Mouse (Mus musculus) testis, adult 2 months (tissue): ENCODE data around the gene Adam12. TPM values are rescaled to one million over a fixed set of nuclear protein-coding genes. Genes with fewer than 3 reads are reported as not detected.

Experiments used
- H3K27ac ChIP-seq: fragments of 200-500 bp; 2 replicates; pipeline ENCODE4 v1.5.1; 2012; ENCODE audit warnings: low read depth, low read length; ENCODE audit not compliant: control insufficient read depth, insufficient read depth
- H3K27me3 ChIP-seq: fragments of 200-500 bp; 2 replicates; pipeline ENCODE4 v1.6.1; 2012; ENCODE audit warnings: mild to moderate bottlenecking, low read length, moderate library complexity; ENCODE audit not compliant: control insufficient read depth, insufficient read depth
- H3K36me3 ChIP-seq: fragments of 200-500 bp; 2 replicates; pipeline ENCODE4 v1.6.1; 2012; ENCODE audit warnings: mild to moderate bottlenecking, low read length; ENCODE audit not compliant: control insufficient read depth, insufficient read depth
- H3K4me1 ChIP-seq: fragments of 200-500 bp; 2 replicates; pipeline ENCODE4 v1.6.1; 2012; ENCODE audit warnings: low read length; ENCODE audit not compliant: control insufficient read depth, insufficient read depth
- H3K4me3 ChIP-seq: fragments of 200-500 bp; 2 replicates; pipeline ENCODE4 v1.5.1; 2012; ENCODE audit warnings: low read depth, mild to moderate bottlenecking, low read length, moderate library complexity, mixed read lengths; ENCODE audit not compliant: control insufficient read depth
- CTCF ChIP-seq: fragments of 200-500 bp; IDR thresholded peaks from 2 replicates; pipeline ENCODE4 v1.5.1; 2012; ENCODE audit warnings: low read depth, mild to moderate bottlenecking, inconsistent platforms, low read length, moderate library complexity; ENCODE audit not compliant: control insufficient read depth, insufficient read depth, insufficient replicate concordance
- POLR2A ChIP-seq: fragments of 200-500 bp; IDR thresholded peaks from 2 replicates; pipeline ENCODE4 v1.6.1; 2012; ENCODE audit warnings: low read depth, mild to moderate bottlenecking, inconsistent platforms, low read length, moderate library complexity; ENCODE audit not compliant: control insufficient read depth
- polyA plus RNA-seq: library from polyadenylated mRNA; depleted of rRNA; stranded (reverse); fragments of >200 nt; gene quantifications from 2 replicates; pipeline ENCODE4 v1.2.3, GENCODE M21; 2012

Gene Adam12
- polyA plus RNA-seq, 1 experiment = 0.51 TPM

GRCm38 (mm10) chr7:133911881-133912280 is 320.1 kb downstream of the Adam12 start:
- Histone ChIP-seq H3K36me3 (no peaks in the 10 kb centered on the region), H3K27ac (no peak overlapping the region), H3K27me3 (no peaks in the 10 kb centered on the region), H3K4me3 (no peak overlapping the region), H3K4me1 (no peaks in the 10 kb centered on the region)
- TF ChIP-seq POLR2A (no peak), CTCF (no peak)

GRCm38 (mm10) chr7:133909833-133910375 is 322.0 kb downstream of the Adam12 start:
- Histone ChIP-seq H3K36me3 (no peaks in the 10 kb centered on the region), H3K27me3 (no peaks in the 10 kb centered on the region), H3K27ac (no peak overlapping the region), H3K4me3 (no peak overlapping the region), H3K4me1 (no peaks in the 10 kb centered on the region)
- TF ChIP-seq POLR2A (no peak), CTCF (no peak)

GRCm38 (mm10) chr7:133908966-133909365 is 323.0 kb downstream of the Adam12 start:
- Histone ChIP-seq H3K4me1 (no peaks in the 10 kb centered on the region), H3K27me3 (no peaks in the 10 kb centered on the region), H3K4me3 (no peak overlapping the region), H3K27ac (no peak overlapping the region), H3K36me3 (no peaks in the 10 kb centered on the region)
- no peak for TF ChIP-seq CTCF
- no peak for TF ChIP-seq POLR2A

GRCm38 (mm10) chr7:133899391-133899790 is 332.6 kb downstream of the Adam12 start:
- no peaks in the 10 kb centered on the region for H3K27me3 ChIP-seq
- no peak overlapping the region for H3K4me3 ChIP-seq
- no peak overlapping the region for H3K27ac ChIP-seq
- no peak for TF ChIP-seq CTCF
- no peak for TF ChIP-seq POLR2A
- H3K4me1 ChIP-seq = no peaks in the 10 kb centered on the region
- no peaks in the 10 kb centered on the region for H3K36me3 ChIP-seq

GRCm38 (mm10) chr7:133891796-133892195 is 340.1 kb downstream of the Adam12 start:
- Histone ChIP-seq H3K27me3 (no peaks in the 10 kb centered on the region), H3K36me3 (no peaks in the 10 kb centered on the region), H3K4me1 (no peaks in the 10 kb centered on the region), H3K4me3 (no peak overlapping the region), H3K27ac (no peak overlapping the region)
- no peak for TF ChIP-seq CTCF

- Histone ChIP-seq H3K4me3 (no peak overlapping the region), H3K36me3 (no peaks in the 10 kb centered on the region), H3K4me1 (no peaks in the 10 kb centered on the region), H3K27me3 (no peaks in the 10 kb centered on the region), H3K27ac (no peak overlapping the region)
- no peak for TF ChIP-seq CTCF
- no peak for TF ChIP-seq POLR2A
These were observed 340.6 kb downstream of the Adam12 start for GRCm38 (mm10) chr7:133891298-133891697.

- Histone ChIP-seq H3K27me3 (no peaks in the 10 kb centered on the region), H3K4me1 (no peaks in the 10 kb centered on the region), H3K27ac (no peak overlapping the region), H3K4me3 (no peak overlapping the region), H3K36me3 (no peaks in the 10 kb centered on the region)
- TF ChIP-seq POLR2A = no peak
- TF ChIP-seq CTCF = no peak
These were observed 342.0 kb downstream of the Adam12 start for GRCm38 (mm10) chr7:133889986-133890385.
